Mouse (Mus musculus) liver, embryonic 13.5 days (tissue): ENCODE measurements around the gene Rnf24. TPM values are rescaled to one million over a fixed set of nuclear protein-coding genes. Genes with fewer than 3 reads are reported as not detected.
A peak's percentile ranks its signal among the peaks of the same experiment; 100 is the strongest.
"Not testable (repeated sequence)": the region's sequence is repeated elsewhere in the genome, so short reads cannot be mapped to it uniquely, and the experiment has no call there.

ENCODE experiments used
- ATAC-seq: fragments of 200-750 bp; cut with Nextera tagmentation; 2 replicates; pipeline ENCODE4 v1.8.0; 2017; ENCODE audit warnings: low read depth, mild to moderate bottlenecking, moderate number of reproducible peaks, moderate library complexity
- DNase-seq: peaks from one replicate; pipeline ENCODE4 v3.0.0; 2022
- H3K27ac ChIP-seq: fragments of 300-500 bp; sonication (generic); 2 replicates; pipeline ENCODE4 v1.5.1; 2015; ENCODE audit warnings: moderate library complexity, mild to moderate bottlenecking, inconsistent platforms
- H3K27me3 ChIP-seq: fragments of 300-500 bp; sonication (generic); 2 replicates; pipeline ENCODE4 v1.6.1; 2015; ENCODE audit warnings: mild to moderate bottlenecking, inconsistent platforms
- H3K36me3 ChIP-seq: fragments of 300-500 bp; sonication (generic); 2 replicates; pipeline ENCODE4 v1.6.1; 2015; ENCODE audit warnings: mild to moderate bottlenecking, inconsistent platforms
- H3K4me1 ChIP-seq: fragments of 300-500 bp; sonication (generic); replicated peaks from 2 replicates; pipeline ENCODE4 v1.6.1; 2015; ENCODE audit warnings: inconsistent platforms
- H3K4me2 ChIP-seq: fragments of 300-500 bp; sonication (generic); 2 replicates; pipeline ENCODE4 v1.6.1; 2015; ENCODE audit warnings: inconsistent platforms, mild to moderate bottlenecking, moderate library complexity
- H3K4me3 ChIP-seq: fragments of 300-500 bp; sonication (generic); replicated peaks from 2 replicates; pipeline ENCODE4 v1.5.1; 2015; ENCODE audit warnings: mild to moderate bottlenecking, inconsistent platforms
- H3K9ac ChIP-seq: fragments of 300-500 bp; sonication (generic); 2 replicates; pipeline ENCODE4 v1.6.1; 2015; ENCODE audit warnings: mild to moderate bottlenecking, inconsistent platforms
- H3K9me3 ChIP-seq: fragments of 300-500 bp; sonication (generic); replicated peaks from 2 replicates; pipeline ENCODE4 v1.6.1; 2016; ENCODE audit warnings: inconsistent platforms
- WGBS: fragments of 180-500 bp; shearing (Covaris S2); methylation state at CpG from one replicate; pipeline ENCODE4 v1.1.7; 2015; ENCODE audit not compliant: insufficient replicate concordance; 5-methylcytosine and 5-hydroxymethylcytosine counted together
- polyA plus RNA-seq: library from polyadenylated mRNA; unstranded; fragments of >200 nt; fragmentation: Nextera tagmentation; extraction: Ambion mirVana; gene quantifications from 2 replicates; pipeline ENCODE4 v1.2.1, GENCODE M21; 2015

The Rnf24 gene
- polyA plus RNA-seq, 1 experiment from 2014 or later, result 0.46 TPM

GRCm38 (mm10) chr2:131300485-131300884, 52.2 kb downstream of the Rnf24 start:
- Histone ChIP-seq H3K27ac (no peak overlapping the region), H3K9ac (no peak overlapping the region), H3K9me3 (no peaks in the 10 kb centered on the region), H3K36me3 (peaks cover 38% of the 10 kb centered on the region), H3K4me1 (no peaks in the 10 kb centered on the region), H3K4me3 (no peak overlapping the region), H3K4me2 (no peak overlapping the region), H3K27me3 (no peaks in the 10 kb centered on the region)
- 69% methylated on average over 2 of the region's 2 CpGs for WGBS
- ATAC-seq, result no peak
- DNase-seq, result no peak

DNA sequence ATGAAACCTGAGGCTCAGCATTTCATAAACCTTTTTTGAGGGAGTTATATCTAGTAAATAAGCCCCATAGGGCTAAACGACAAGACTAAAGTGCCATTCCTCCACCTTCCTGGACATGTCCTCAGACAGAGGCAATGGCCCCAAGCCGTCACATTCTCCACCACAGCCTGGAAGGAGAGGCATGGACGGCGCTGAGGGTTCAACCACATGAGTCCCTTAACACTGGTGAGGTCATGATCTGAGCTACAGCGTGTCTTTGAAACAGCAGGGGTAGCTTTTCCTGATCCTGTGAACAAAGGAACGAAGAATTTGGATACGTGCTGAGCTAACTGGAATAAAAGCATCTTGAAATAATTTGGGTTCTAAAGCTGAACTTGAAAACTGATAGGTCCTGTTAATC, 54.0 kb downstream of the Rnf24 start:
- H3K4me2 ChIP-seq, H3K27ac ChIP-seq, H3K4me1 ChIP-seq, H3K27me3 ChIP-seq, H3K9ac ChIP-seq, ATAC-seq, H3K4me3 ChIP-seq, DNase-seq, H3K9me3 ChIP-seq: not testable (repeated sequence)
- 82% methylated on average over 7 of the region's 7 CpGs for WGBS
- peaks cover 57% of the 10 kb centered on the region for H3K36me3 ChIP-seq

- peaks cover 72% of the 10 kb centered on the region for H3K36me3 ChIP-seq
- H3K27me3 ChIP-seq, result no peaks in the 10 kb centered on the region
- DNase-seq, result no peak
- H3K27ac ChIP-seq, result no peak overlapping the region
- no peaks in the 10 kb centered on the region for H3K4me1 ChIP-seq
- WGBS, result 86% methylated on average over 2 of the region's 2 CpGs
- H3K9ac ChIP-seq, result no peak overlapping the region
- H3K4me2 ChIP-seq, result no peak overlapping the region
- ATAC-seq, result no peak
- no peak overlapping the region for H3K4me3 ChIP-seq
- no peaks in the 10 kb centered on the region for H3K9me3 ChIP-seq
Observed at GRCm38 (mm10) chr2:131296746-131297261, 55.9 kb downstream of the Rnf24 start.

- H3K4me3 ChIP-seq, result no peak overlapping the region
- no peak for ATAC-seq
- no peak for DNase-seq
- no peaks in the 10 kb centered on the region for H3K4me1 ChIP-seq
- no peaks in the 10 kb centered on the region for H3K9me3 ChIP-seq
- no peak overlapping the region for H3K27ac ChIP-seq
- no peaks in the 10 kb centered on the region for H3K27me3 ChIP-seq
- no peak overlapping the region for H3K4me2 ChIP-seq
- H3K9ac ChIP-seq, result no peak overlapping the region
- H3K36me3 ChIP-seq, result peaks cover 88% of the 10 kb centered on the region
Observed at GRCm38 (mm10) chr2:131290669-131291068, 62.0 kb downstream of the Rnf24 start.

GRCm38 (mm10) chr2:131286276-131286675, 66.4 kb downstream of the Rnf24 start:
- Histone ChIP-seq H3K4me3 (no peak overlapping the region), H3K27ac (no peak overlapping the region), H3K9ac (no peak overlapping the region), H3K36me3 (peaks cover 77% of the 10 kb centered on the region), H3K27me3 (no peaks in the 10 kb centered on the region), H3K4me2 (no peak overlapping the region), H3K4me1 (no peaks in the 10 kb centered on the region), H3K9me3 (no peaks in the 10 kb centered on the region)
- 89% methylated on average over 1 of the region's 1 CpGs for whole genome bisulfite sequencing
- ATAC-seq (no peak), DNase-seq (no peak)

DNA sequence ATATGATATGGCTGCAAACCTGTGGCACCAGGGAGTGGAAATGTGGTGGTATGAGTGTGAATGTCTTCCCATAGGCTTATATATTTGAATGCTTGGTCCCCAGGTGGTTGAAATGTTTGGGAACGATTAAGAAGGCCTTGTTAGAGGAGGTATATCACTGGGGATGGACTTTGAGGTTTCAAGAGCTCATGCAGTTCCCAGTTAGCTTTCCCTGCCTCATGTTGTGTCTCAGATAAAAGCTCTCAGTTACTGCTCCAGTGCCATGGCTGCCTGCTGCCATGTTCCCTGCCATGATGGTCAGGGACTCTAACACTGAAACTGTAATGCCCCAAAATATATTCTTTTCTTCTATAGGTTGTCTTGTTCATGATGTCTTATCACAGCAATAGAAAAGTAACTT, 71.1 kb downstream of the Rnf24 start:
- 82% methylated on average over 1 of the region's 1 CpGs for WGBS
- peaks cover 81% of the 10 kb centered on the region for H3K36me3 ChIP-seq

GRCm38 (mm10) chr2:131276722-131277121, 76.0 kb downstream of the Rnf24 start:
- Histone ChIP-seq H3K9me3 (no peaks in the 10 kb centered on the region), H3K4me2 (no peak overlapping the region), H3K4me3 (no peak overlapping the region), H3K27ac (no peak overlapping the region), H3K36me3 (peaks cover 78% of the 10 kb centered on the region), H3K27me3 (no peaks in the 10 kb centered on the region), H3K4me1 (no peaks in the 10 kb centered on the region), H3K9ac (no peak overlapping the region)
- WGBS, result 79% methylated on average over 5 of the region's 5 CpGs
- DNase-seq (no peak), ATAC-seq (no peak)

More for the DNA sequence above, 71.1 kb downstream of the Rnf24 start:
- ATAC-seq (no peak), DNase-seq (no peak)
- Histone ChIP-seq H3K4me2 (no peak overlapping the region), H3K4me3 (no peak overlapping the region), H3K27me3 (no peaks in the 10 kb centered on the region), H3K27ac (no peak overlapping the region), H3K4me1 (no peaks in the 10 kb centered on the region), H3K9ac (no peak overlapping the region), H3K9me3 (no peaks in the 10 kb centered on the region)

GRCm38 (mm10) chr2:131275493-131275892, 77.2 kb downstream of the Rnf24 start:
- no peak overlapping the region for H3K27ac ChIP-seq
- peaks cover 72% of the 10 kb centered on the region for H3K36me3 ChIP-seq
- no peaks in the 10 kb centered on the region for H3K27me3 ChIP-seq
- WGBS, result 92% methylated on average over 3 of the region's 3 CpGs
- H3K4me2 ChIP-seq, result no peak overlapping the region
- H3K4me1 ChIP-seq, result no peaks in the 10 kb centered on the region
- no peak overlapping the region for H3K9ac ChIP-seq
- no peaks in the 10 kb centered on the region for H3K9me3 ChIP-seq
- DNase-seq (no peak), ATAC-seq (no peak)
- H3K4me3 ChIP-seq, result no peak overlapping the region

DNA sequence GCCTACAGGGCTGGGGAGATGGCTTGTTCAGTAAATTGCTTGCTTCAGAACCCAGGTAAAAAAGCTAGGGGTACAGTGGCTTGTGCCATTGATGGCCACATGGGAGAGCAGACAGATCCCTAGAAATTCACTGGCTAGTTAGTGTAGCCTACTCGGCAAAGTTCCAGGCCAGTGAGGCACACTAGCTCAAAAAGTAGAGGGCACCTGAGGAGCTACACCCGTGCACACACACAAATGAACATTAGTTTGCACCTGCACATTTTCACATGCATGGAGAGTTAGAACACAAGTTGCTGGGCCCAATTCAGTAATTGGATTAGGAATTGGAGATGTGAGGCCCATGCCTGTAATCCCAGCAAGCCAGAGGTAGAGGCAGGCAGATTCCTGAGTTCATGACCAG, 87.6 kb downstream of the Rnf24 start:
- Histone ChIP-seq H3K9ac (peak overlapping the region; percentile 97; the same call in 1 of the 2 replicates), H3K4me1 (peaks cover 49% of the 10 kb centered on the region), H3K27me3 (no peaks in the 10 kb centered on the region), H3K36me3 (peaks cover 3% of the 10 kb centered on the region), H3K4me2 (peak overlapping the region; percentile 80), H3K9me3 (no peaks in the 10 kb centered on the region), H3K4me3 (0 out of 2 replicates have a peak overlapping the region, but pooled peaks have one; percentile 8), H3K27ac (no peak overlapping the region)
- ATAC-seq, result no peak
- 81% methylated on average over 2 of the region's 2 CpGs for WGBS
- no peak for DNase-seq

GRCm38 (mm10) chr2:131264027-131264426, 88.7 kb downstream of the Rnf24 start:
- DNase-seq, result no peak
- H3K9me3 ChIP-seq, result no peaks in the 10 kb centered on the region
- H3K27me3 ChIP-seq, result no peaks in the 10 kb centered on the region
- peak overlapping the region; percentile 80 for H3K4me2 ChIP-seq
- H3K4me1 ChIP-seq, result peaks cover 60% of the 10 kb centered on the region
- peak overlapping the region; percentile 84 for H3K4me3 ChIP-seq
- peak overlapping the region; percentile 99 for H3K27ac ChIP-seq
- 52% methylated on average over 6 of the region's 6 CpGs for WGBS
- H3K9ac ChIP-seq, result peak overlapping the region; percentile 97
- no peaks in the 10 kb centered on the region for H3K36me3 ChIP-seq
- no peak for ATAC-seq

DNA sequence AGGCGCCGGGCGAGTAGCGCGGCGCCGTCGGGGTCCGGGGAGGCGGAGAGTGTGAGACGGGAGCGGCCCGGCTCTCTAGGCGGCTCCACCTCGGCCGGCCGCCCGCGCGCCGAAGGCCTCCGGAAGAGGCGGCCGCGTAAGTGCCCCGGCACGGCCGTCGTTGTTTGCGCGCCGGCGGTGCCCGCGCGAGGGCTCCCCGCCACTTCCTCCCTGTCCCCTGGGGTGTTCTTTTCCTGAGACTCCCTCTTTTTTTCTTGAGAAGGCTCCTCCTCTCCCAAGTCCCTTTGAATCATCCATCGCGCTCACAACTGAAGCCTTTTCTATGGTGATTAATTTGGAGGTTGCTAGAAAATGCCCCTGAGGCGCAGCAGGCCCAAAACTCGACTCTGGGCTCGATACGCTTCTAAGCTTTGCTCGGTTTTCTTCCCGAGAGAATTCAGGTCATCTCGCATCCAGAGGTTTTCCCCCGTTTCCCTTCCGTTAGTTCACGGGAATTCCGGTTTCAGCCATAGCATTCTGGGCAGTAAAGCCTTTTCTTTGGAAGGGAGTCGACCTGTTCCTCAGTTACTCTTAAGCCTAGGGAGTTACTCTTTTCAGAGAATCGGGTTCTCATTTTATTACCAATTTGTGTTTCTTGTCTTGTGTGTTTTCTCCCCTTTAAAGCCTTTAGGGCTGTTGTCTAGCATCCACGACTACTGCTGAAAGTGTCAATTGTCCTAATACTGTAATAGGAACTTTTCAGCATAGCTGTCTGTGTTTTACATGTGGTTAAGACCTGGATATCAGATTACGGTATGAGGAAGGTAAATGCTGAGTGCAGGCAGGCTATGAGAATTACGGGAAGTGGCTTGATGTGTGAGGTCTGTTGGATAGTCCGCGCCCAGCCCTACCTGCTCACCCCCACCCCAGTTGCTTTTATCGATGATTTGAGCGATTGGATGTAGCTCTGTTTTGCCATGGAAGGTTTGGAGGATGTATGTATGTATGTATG, 89.7 kb downstream of the Rnf24 start:
- no peaks in the 10 kb centered on the region for H3K9me3 ChIP-seq
- H3K27ac ChIP-seq, result peak overlapping the region; percentile 99
- peak overlapping the region; percentile 84 for H3K4me3 ChIP-seq
- ATAC-seq (peak; percentile 77), DNase-seq (peak; percentile 38)
- under 1% methylated on average over 59 of the region's 59 CpGs for WGBS
- peak overlapping the region; percentile 97 for H3K9ac ChIP-seq
- H3K36me3 ChIP-seq, result no peaks in the 10 kb centered on the region
- peaks cover 70% of the 10 kb centered on the region for H3K4me1 ChIP-seq
- H3K4me2 ChIP-seq, result peak overlapping the region; percentile 80
- no peaks in the 10 kb centered on the region for H3K27me3 ChIP-seq
